Mouse (Mus musculus): ENCODE data around the gene Pin1.

Gene Pin1

DNA sequence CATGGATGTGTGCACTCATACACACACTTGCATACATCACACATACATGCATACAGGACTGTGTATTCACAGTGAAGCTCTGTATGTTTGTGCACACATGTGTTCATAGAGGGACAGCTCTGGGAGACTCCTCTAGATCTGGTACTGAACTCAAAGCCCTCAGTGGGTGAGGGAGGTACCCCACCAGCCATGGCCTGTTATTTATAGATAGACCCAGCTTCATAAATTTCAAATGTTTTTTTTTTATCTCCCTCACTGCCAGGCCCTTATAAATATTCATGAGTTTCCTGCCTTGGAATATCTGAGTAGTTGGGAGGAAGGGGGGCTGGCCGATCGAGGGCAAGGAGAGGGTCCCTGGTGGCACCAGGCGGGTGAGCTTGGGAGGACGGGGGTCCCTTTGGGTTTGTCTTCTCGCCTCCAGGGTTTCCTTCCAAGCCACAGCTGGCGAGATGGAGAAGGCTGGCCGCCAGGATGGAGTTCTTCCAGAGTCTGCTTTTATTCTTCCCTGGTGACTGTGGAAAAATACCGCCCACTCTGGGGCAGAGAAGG lies 52.0 kb downstream of the Pin1 start:
- no peak for DNase-seq (ENCODE audit: low read depth, low spot score)

- no peak for DNase-seq (ENCODE audit: low read depth, low spot score)
These were observed 53.5 kb downstream of the Pin1 start for GRCm38 (mm10) chr9:20705420-20705819.

GRCm38 (mm10) chr9:20705981-20706380 lies 54.1 kb downstream of the Pin1 start:
- no peak for DNase-seq (ENCODE audit: low read depth, low spot score)

DNA sequence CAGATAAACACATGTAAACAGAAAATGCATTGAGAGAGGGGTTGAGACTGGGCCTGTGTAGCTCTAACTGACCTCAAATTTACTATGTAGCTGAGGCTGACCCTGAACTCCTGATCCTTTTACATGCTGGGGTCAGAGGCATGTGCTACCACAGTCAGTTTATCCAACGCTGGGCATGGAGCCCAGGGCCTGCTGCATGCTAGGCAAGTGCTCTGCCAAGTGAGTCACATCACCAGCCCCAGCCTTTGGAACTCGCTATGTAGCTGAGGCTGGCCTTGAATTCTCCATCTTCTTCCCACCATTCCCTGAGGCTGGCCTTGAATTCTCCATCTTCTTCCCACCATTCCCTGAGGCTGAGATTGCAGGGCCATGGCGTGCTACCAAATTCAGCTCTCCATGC lies 58.6 kb downstream of the Pin1 start:
- DNase-seq (ENCODE audit: low read depth, low spot score), result no peak

DNA sequence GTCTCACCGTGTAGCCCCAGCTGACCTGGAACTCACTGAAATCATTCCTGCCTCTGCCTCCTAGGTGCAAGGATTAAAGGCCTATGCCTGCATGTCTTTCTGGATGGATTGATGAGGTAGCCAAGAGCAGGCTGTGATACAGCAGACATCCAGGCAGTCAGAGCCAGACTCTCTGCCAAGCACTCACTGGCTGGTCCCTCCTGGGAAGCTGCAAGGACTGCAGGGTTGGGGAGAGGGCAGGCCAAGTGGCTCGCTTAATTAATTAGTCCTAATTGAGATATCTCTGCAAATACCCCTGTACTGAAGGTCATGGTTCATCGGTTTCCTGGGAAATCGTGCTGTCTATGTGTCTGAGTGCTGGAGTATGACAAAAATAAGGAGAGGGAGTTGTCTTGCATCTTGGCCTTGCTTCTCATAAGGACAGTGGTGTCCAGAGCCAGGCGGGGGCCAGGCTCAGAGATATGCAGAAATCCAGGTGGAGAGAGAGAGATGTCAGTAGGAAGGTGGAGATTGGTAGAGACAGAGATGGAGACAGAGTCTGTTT lies 61.1 kb downstream of the Pin1 start:
- DNase-seq (ENCODE audit: low read depth, low spot score), result no peak

- DNase-seq (ENCODE audit: low read depth, low spot score), result no peak
These were observed 61.6 kb downstream of the Pin1 start for GRCm38 (mm10) chr9:20713478-20713987.

GRCm38 (mm10) chr9:20715332-20715731 lies 63.4 kb downstream of the Pin1 start:
- peak; percentile 72 for DNase-seq (ENCODE audit: low read depth, low spot score)
